Mouse (Mus musculus) heart, postnatal 0 days (tissue): Measurements from ENCODE around the gene Pole2. TPM values are rescaled to one million over a fixed set of nuclear protein-coding genes. Genes with fewer than 3 reads are reported as not detected.

ENCODE experiments used
- ATAC-seq: fragments of 200-750 bp; cut with Nextera tagmentation; 2 replicates; pipeline ENCODE4 v1.8.0; 2017; ENCODE audit warnings: low read depth, moderate number of reproducible peaks, moderate library complexity; ENCODE audit not compliant: insufficient read depth
- DNase-seq: peaks from one replicate; pipeline ENCODE4 v3.0.0-alpha.2; 2016; ENCODE audit warnings: low spot score
- H3K27ac ChIP-seq: fragments of 300-500 bp; sonication (generic); 2 replicates; pipeline ENCODE4 v1.5.1; 2014; ENCODE audit warnings: low read depth, mild to moderate bottlenecking
- H3K27me3 ChIP-seq: fragments of 300-500 bp; sonication (generic); 2 replicates; pipeline ENCODE4 v1.6.1; 2014; ENCODE audit warnings: low read length, mixed read lengths; ENCODE audit not compliant: control insufficient read depth, insufficient read depth
- H3K36me3 ChIP-seq: fragments of 300-500 bp; sonication (generic); replicated peaks from 2 replicates; pipeline ENCODE4 v1.6.1; 2014; ENCODE audit warnings: low read length, mixed read lengths; ENCODE audit not compliant: control insufficient read depth, insufficient read depth
- H3K4me1 ChIP-seq: fragments of 300-500 bp; sonication (generic); 2 replicates; pipeline ENCODE4 v1.6.1; 2014; ENCODE audit warnings: antibody characterized with exemption; ENCODE audit not compliant: control insufficient read depth, insufficient read depth
- H3K4me2 ChIP-seq: fragments of 300-500 bp; sonication (generic); 2 replicates; pipeline ENCODE4 v1.6.1; 2014; ENCODE audit warnings: low read depth, mild to moderate bottlenecking, low read length, moderate library complexity
- H3K4me3 ChIP-seq: fragments of 300-500 bp; sonication (generic); 2 replicates; pipeline ENCODE4 v1.5.1; 2014; ENCODE audit warnings: low read depth, low read length
- H3K9ac ChIP-seq: fragments of 300-500 bp; sonication (generic); replicated peaks from 2 replicates; pipeline ENCODE4 v1.6.1; 2014; ENCODE audit warnings: low read depth, low read length, mixed read lengths
- H3K9me3 ChIP-seq: fragments of 300-500 bp; sonication (generic); replicated peaks from 2 replicates; pipeline ENCODE4 v1.6.1; 2016; ENCODE audit warnings: low read length; ENCODE audit not compliant: control insufficient read depth
- CTCF ChIP-seq: IDR thresholded peaks from 2 replicates; pipeline ENCODE4 v1.5.1; 2016; ENCODE audit warnings: antibody characterized with exemption, control low read depth, low read depth
- EP300 ChIP-seq: IDR thresholded peaks from 2 replicates; pipeline ENCODE4 v1.6.1; 2016; ENCODE audit warnings: antibody characterized with exemption, low read depth
- WGBS: fragments of 180-500 bp; shearing (Covaris S2); extraction: QIAGEN DNeasy Blood & Tissue Kit; methylation state at CpG from one replicate; pipeline ENCODE4 v1.1.7; 2014; 5-methylcytosine and 5-hydroxymethylcytosine counted together
- polyA plus RNA-seq: library from polyadenylated mRNA; unstranded; fragments of >200 nt; fragmentation: Nextera tagmentation; extraction: Ambion mirVana; gene quantifications from 2 replicates; pipeline ENCODE4 v1.2.1, GENCODE M21; 2015
- total RNA-seq: library from RNA; depleted of rRNA; stranded (reverse); fragments of >200 nt; gene quantifications from 2 replicates; pipeline ENCODE4 v1.2.3, GENCODE M21; 2014; ENCODE audit warnings: low replicate concordance

Pole2 gene
- total and polyA plus RNA-seq, 2 experiments from 2014 or later = 0.88 to 5.0 TPM

DNA sequence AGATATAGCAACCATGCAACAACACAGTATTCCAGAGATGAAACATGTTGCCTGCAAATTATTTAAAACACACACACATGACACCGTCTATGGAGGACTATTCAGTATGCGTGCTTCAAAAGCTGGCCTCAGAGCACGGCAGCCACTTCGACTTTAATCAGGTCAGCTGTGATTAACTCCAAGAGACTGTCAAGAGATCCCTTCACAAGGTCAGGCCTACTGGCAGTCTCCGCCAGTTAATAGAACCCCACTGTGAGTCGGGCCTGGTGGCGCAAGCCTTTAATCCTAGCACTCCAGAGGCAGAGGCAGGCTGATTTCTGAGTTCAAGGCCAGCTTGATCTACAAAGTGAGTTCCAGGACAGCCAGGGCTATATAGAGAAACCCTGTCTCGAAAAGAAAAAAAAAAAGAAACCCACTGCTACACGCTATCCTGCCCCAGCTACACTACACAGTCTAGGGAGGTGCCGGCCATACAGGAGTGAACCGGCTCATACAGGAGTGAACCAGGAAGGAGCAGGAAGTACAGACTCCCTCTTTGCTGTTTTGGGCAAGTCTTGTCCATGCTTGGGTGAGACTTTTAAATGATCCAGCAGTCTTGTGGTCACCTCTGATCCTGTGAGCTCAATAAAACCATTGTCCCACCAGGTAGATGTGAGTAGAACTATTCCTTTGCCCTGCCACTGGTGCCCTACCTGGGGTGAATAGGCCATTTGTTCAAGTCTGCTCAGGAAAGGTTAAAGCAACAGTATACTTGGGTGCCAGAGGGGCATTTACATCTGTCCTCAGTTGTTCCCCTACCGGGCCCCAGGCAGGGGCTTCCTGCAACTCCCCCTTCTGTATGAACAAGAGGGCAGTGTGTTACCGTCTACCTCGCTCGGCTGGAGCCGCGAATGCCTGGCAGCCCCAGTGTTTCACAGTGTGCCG lies 17.7 kb downstream of the Pole2 start:
- 70% methylated on average over 18 of the region's 18 CpGs for WGBS
- Histone ChIP-seq H3K9me3 (no peaks in the 10 kb centered on the region), H3K4me1 (no peaks in the 10 kb centered on the region), H3K4me3 (no peak overlapping the region), H3K4me2 (no peak overlapping the region), H3K27ac (peak overlapping the region; percentile 27; the same call in 1 of the 2 replicates), H3K9ac (no peak overlapping the region), H3K27me3 (no peaks in the 10 kb centered on the region), H3K36me3 (peaks cover 16% of the 10 kb centered on the region; the same call in 1 of the 2 replicates)
- ATAC-seq = 0 out of 2 replicates have a peak, but pooled peaks have one; percentile 13
- TF ChIP-seq EP300 = no peak
- TF ChIP-seq CTCF = no peak
- DNase-seq = no peak

DNA sequence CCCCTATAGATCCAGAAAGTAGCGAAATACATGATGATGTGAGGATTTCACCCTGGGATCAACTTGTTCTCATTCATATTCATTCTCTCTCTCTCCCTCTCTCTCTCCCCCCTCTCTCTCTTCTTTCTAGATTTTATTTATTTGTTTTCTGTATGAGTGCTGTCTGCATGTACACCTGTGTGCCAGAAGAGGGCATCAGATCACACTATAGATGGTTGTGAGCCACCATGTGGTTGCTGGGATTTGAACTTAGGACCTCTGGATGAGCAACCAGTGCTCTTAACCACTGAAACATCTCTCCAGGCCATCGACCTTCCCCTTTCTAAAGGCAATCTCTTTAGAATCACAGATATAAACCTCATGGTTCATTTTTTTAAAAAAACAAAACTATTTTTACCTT lies 19.5 kb downstream of the Pole2 start:
- ATAC-seq (no peak), DNase-seq (no peak)
- H3K36me3 ChIP-seq = 0 out of 2 replicates have a peak, but pooled peaks cover 12% of the 10 kb centered on the region
- 88% methylated on average over 2 of the region's 2 CpGs for WGBS
- no peak overlapping the region for H3K9ac ChIP-seq
- no peak overlapping the region for H3K4me3 ChIP-seq
- H3K9me3 ChIP-seq = no peaks in the 10 kb centered on the region
- H3K27me3 ChIP-seq = no peaks in the 10 kb centered on the region
- no peak overlapping the region for H3K4me2 ChIP-seq
- no peaks in the 10 kb centered on the region for H3K4me1 ChIP-seq
- H3K27ac ChIP-seq = no peak overlapping the region
- TF ChIP-seq CTCF = peak; percentile 18; the same call in 1 of the 2 replicates
- no peak for TF ChIP-seq EP300

DNA sequence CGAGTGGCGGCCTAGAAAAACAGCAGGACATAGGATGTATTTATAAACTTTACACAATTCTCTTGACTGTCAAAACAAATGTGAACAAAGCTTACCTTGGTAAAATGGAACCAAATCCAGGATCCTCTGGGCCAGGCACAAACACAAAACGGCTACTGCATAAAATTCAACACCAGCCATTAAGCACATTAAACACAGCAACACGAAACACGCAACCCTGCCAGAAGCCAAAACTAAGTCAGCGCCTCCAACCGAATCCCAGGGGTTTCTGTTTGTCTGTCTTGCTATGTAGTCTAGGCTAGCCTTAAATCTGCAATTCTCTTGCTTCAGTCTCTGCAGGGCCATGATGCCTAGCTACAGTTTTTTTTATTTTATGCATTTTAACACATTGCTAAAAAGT lies 20.1 kb downstream of the Pole2 start:
- no peak overlapping the region for H3K9ac ChIP-seq
- DNase-seq (no peak), ATAC-seq (no peak)
- no peak overlapping the region for H3K4me3 ChIP-seq
- H3K4me1 ChIP-seq = no peaks in the 10 kb centered on the region
- peaks cover 11% of the 10 kb centered on the region; the same call in 1 of the 2 replicates for H3K36me3 ChIP-seq
- H3K27ac ChIP-seq = no peak overlapping the region
- no peak for TF ChIP-seq EP300
- no peak for TF ChIP-seq CTCF
- WGBS = 92% methylated on average over 7 of the region's 7 CpGs
- no peaks in the 10 kb centered on the region for H3K9me3 ChIP-seq
- no peak overlapping the region for H3K4me2 ChIP-seq
- no peaks in the 10 kb centered on the region for H3K27me3 ChIP-seq

DNA sequence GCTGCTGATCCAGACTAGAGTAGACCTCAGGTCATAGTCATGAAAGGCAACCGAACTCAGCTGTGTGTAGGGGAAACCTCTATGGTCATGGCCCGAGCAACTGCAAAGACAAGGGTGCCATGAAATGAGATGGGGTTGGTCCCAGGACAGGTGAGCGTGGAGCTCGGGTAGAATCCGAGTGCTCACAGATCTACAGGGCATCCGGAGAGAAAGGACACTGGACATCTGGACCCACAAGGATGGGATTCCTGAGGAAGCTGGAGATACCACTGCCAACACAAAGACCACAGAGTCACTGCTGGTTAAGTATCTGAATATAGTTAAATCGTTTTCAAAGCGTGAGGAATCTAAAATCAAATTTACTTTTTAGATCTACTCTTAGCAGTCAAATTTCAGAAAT lies 20.6 kb downstream of the Pole2 start:
- Histone ChIP-seq H3K9me3 (no peaks in the 10 kb centered on the region), H3K4me1 (no peaks in the 10 kb centered on the region), H3K4me3 (no peak overlapping the region), H3K27ac (no peak overlapping the region), H3K4me2 (no peak overlapping the region), H3K36me3 (peaks cover 16% of the 10 kb centered on the region; the same call in 1 of the 2 replicates), H3K27me3 (no peaks in the 10 kb centered on the region), H3K9ac (no peak overlapping the region)
- DNase-seq (no peak), ATAC-seq (no peak)
- TF ChIP-seq EP300 = no peak
- no peak for TF ChIP-seq CTCF
- WGBS = 89% methylated on average over 8 of the region's 8 CpGs

DNA sequence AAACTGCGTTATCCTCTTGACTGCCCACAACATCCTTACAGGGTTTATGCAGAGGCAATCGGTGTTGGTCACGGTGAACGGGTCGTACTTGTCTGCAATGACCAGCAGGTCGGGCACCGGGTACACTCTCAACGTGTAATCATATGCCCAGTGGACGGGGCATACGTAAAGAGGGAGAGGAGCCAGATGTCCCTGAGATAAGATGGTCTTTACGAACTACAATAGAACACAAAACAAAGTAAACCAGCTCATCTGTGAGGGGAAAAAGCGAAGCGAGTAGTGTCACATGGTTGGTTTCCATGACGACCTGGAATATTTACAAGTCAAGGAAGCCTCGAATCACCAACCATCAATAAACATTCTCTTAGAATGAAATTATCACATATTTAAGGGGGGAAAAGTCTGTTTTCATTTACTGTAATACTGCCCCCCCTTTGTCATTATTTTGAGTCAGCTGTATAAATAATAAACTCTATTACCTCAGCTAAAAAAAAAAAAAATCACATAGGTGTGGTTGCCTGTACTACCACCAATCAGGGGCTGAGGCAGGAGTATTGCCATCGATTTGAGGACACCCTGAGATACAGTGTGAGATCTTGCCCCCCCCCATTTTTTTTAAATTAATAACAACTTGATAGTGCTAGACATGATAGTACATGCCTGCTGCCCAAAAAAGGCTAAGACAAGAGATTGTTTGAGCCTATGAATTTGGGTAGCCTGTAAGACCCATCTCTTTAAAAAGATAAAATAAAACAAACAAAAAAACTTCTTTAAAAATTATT lies 23.8 kb downstream of the Pole2 start, which contains the start of gene Gm49384:
TSS of gene Gm49384 (minus strand) at position 216 of the 782 bp plus-strand sequence.
- TF ChIP-seq EP300 (no peak), CTCF (no peak)
- DNase-seq = no peak
- no peak within 1 kb of the TSS for H3K9ac ChIP-seq
- H3K27ac ChIP-seq = no peak within 1 kb of the TSS
- no peaks in the 10 kb centered on the region for H3K4me1 ChIP-seq
- WGBS = 83% methylated on average over 16 of the region's 16 CpGs
- no peaks in the 10 kb centered on the region for H3K27me3 ChIP-seq
- H3K36me3 ChIP-seq = peaks cover 27% of the 10 kb centered on the region
- no peak for ATAC-seq
- H3K9me3 ChIP-seq = no peaks in the 10 kb centered on the region
- H3K4me3 ChIP-seq = no peak within 1 kb of the TSS
- no peak within 1 kb of the TSS for H3K4me2 ChIP-seq
